Mouse (Mus musculus) lung, adult 2 months (tissue): ENCODE results near the gene Gsk3a. TPM values are rescaled to one million over a fixed set of nuclear protein-coding genes. Genes with fewer than 3 reads are reported as not detected.

Source experiments
- DNase-seq: peaks from one replicate; pipeline ENCODE4 v3.0.0; 2022
- H3K4me1 ChIP-seq: fragments of 200-500 bp; 2 replicates; pipeline ENCODE4 v1.6.1; 2011; ENCODE audit warnings: low read length; ENCODE audit not compliant: control insufficient read depth, insufficient read depth
- H3K4me3 ChIP-seq: fragments of 200-500 bp; replicated peaks from 2 replicates; pipeline ENCODE3; 2011; ENCODE audit warnings: low read depth, mild to moderate bottlenecking, control low read depth, low read length; ENCODE audit errors: extremely low read depth
- CTCF ChIP-seq: fragments of 200-500 bp; IDR thresholded peaks from 2 replicates; pipeline ENCODE4 v1.5.1; 2011; ENCODE audit warnings: mild to moderate bottlenecking, low read length, control low read depth; ENCODE audit not compliant: insufficient read depth
- POLR2A ChIP-seq: fragments of 200-500 bp; IDR thresholded peaks from 2 replicates; pipeline ENCODE4 v1.6.1; 2011; ENCODE audit warnings: low read depth, mild to moderate bottlenecking, control low read depth, low read length, borderline replicate concordance; ENCODE audit errors: extremely low read depth
- WGBS: fragments of 180-500 bp; shearing (Covaris S2); methylation state at CpG from one replicate; pipeline ENCODE4 v1.1.7; 2018; 5-methylcytosine and 5-hydroxymethylcytosine counted together
- polyA plus RNA-seq: library from polyadenylated mRNA; depleted of rRNA; stranded (reverse); fragments of >200 nt; gene quantifications from 2 replicates; pipeline ENCODE4 v1.2.3, GENCODE M21; 2012; rRNA removed

Gsk3a gene
- polyA plus RNA-seq, 1 experiment, result 116 TPM

GRCm38 (mm10) chr7:25178787-25179605 lies 58.7 kb downstream of the Gsk3a start:
- 3% methylated on average over 49 of the region's 56 CpGs for WGBS
- no peak overlapping the region for H3K4me3 ChIP-seq
- TF ChIP-seq CTCF (no peak), POLR2A (no peak)
- DNase-seq, result no peak
- H3K4me1 ChIP-seq, result peaks cover 3% of the 10 kb centered on the region; the same call in 1 of the 2 replicates

DNA sequence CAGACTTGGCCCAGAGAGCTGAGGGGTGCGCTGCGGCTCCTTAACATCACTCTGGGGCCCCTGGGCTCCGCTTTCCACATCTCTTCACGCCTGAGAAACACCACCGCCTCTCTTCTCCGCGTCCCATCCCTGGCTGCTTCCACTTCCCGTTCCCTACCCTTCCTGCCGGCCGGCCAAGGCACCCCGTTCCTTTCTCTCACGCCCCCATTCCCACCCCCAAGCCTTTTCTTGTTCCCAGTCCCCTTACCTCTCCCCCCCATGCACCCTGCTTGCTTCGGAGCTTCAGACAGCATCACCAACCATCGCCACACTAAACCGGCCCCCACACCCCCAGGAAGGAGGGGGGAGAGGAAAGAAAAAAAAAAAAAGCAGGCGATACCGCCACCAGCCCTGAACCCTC lies 59.3 kb downstream of the Gsk3a start:
- TF ChIP-seq CTCF (no peak), POLR2A (no peak)

More for the DNA sequence above, 59.3 kb downstream of the Gsk3a start:
- WGBS, result 6% methylated on average over 17 of the region's 17 CpGs
- Histone ChIP-seq H3K4me3 (no peak overlapping the region), H3K4me1 (peaks cover 3% of the 10 kb centered on the region; the same call in 1 of the 2 replicates)
- no peak for DNase-seq

Other genes starting within 250 kb of the Gsk3a start
- 4.8 and 7.1 TPM in 2 replicates for gene Atp1a3, start 231.9 kb downstream of the Gsk3a start, polyA plus RNA-seq
- gene Grik5, start 165.5 kb downstream of the Gsk3a start, polyA plus RNA-seq, result 28.5 and 31.1 TPM in 2 replicates
- 46.8 and 48.4 TPM in 2 replicates for gene Zfp574, start 165.3 kb downstream of the Gsk3a start, polyA plus RNA-seq
- gene Pou2f2, start 58.1 kb downstream of the Gsk3a start, polyA plus RNA-seq, result 6.0 and 6.1 TPM in 2 replicates
- gene Dedd2, start 17.2 kb downstream of the Gsk3a start, polyA plus RNA-seq, result 37.6 and 42.4 TPM in 2 replicates
- 18.0 and 18.4 TPM in 2 replicates for gene Zfp526, start 16.4 kb downstream of the Gsk3a start, polyA plus RNA-seq
- gene Erf, start 12.9 kb upstream of the Gsk3a start, polyA plus RNA-seq, result 41.1 and 51.4 TPM in 2 replicates
- gene Cic, start 29.9 kb upstream of the Gsk3a start, polyA plus RNA-seq, result 96.1 and 107 TPM in 2 replicates
- gene Pafah1b3, start 60.1 kb upstream of the Gsk3a start, polyA plus RNA-seq, result 42.7 and 49.1 TPM in 2 replicates
- not detected in 2 replicates for gene Prr19, start 63.6 kb upstream of the Gsk3a start, polyA plus RNA-seq
- gene Tmem145, start 68.3 kb upstream of the Gsk3a start, polyA plus RNA-seq, result not detected in 2 replicates
- gene Megf8, start 79.3 kb upstream of the Gsk3a start, polyA plus RNA-seq, result 46.8 and 49.8 TPM in 2 replicates
- 0.53 and 1,347 TPM in 2 replicates for gene Cnfn, start 131.9 kb upstream of the Gsk3a start, polyA plus RNA-seq
- gene Lipe, start 160.9 kb upstream of the Gsk3a start, polyA plus RNA-seq, result 90.2 and 103 TPM in 2 replicates
- gene Cxcl17, start 175.0 kb upstream of the Gsk3a start, polyA plus RNA-seq, result 41.1 and 48.0 TPM in 2 replicates
- gene Ceacam1, start 239.8 kb upstream of the Gsk3a start, polyA plus RNA-seq, result 30.9 and 38.6 TPM in 2 replicates